Mouse (Mus musculus) cerebellum, postnatal 14 days (tissue): Measurements from ENCODE around the gene Nanp.

Source experiments
- DNase-seq, 2 experiments: peaks; one replicate each; pipeline ENCODE4 v3.0.0; 2021; ENCODE audit warnings: mixed read lengths in 2 of 2

The Nanp gene

DNA sequence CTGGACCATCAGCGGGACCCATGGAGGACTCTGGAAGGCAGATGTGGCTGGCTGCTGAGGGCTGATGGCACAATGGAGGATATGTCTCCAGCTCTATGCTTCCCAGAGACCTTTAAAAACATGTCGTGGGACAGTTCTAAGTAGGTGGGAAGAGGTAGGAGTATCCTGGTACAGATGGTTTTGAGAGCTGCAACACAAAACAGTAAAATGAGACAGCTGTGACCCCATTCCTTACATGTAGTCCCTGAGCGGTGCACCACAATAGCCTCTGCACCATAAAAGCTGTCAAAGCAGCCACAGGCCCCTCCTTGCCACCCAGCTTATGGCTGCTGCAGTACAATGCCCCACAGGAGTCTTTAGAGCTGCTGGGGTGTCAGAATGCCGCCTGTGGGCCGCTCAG is 41.6 kb downstream of the Nanp start:
- no peak for DNase-seq

GRCm38 (mm10) chr2:150995324-150995723 is 43.9 kb downstream of the Nanp start:
- DNase-seq = no peak

GRCm38 (mm10) chr2:150991050-150991449 is 48.1 kb downstream of the Nanp start:
- DNase-seq = no peak

DNA sequence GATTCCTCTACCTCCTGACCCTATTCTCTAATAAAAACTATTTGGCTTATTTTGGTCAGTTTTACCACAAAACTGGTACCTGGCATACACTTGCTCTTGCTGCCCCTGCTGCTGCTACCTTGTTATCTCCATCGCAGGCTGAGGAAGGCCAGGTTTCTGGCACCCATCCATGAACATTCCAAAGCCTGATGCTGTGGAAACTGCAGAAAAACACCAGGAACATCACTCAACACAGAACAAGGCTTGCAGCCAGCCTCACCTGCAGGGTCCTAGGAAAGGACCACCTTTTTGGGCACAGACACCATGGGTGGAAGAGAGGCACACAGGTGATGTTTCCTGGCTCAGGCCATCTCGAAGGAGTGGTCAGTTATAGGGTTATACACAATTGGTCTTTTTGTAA is 48.7 kb downstream of the Nanp start:
- no peak for DNase-seq

DNA sequence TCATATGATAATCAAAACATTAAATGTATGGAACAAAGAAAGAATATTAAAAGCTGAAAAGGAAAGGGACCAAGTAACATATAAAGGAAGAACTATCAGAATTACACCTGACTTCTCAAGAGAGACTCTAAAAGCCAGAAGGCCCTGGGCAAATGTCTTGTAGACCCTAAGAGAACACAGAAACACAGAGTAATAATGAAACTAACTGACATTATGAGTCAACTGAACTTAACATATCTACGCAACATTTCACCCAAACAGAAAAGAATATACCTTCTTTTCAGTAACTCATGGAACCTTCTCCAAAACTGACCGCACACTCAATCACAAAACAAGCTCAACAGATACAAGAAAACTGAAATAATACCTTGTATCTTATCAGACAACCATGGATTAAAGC is 53.8 kb downstream of the Nanp start:
- no peak for DNase-seq

DNA sequence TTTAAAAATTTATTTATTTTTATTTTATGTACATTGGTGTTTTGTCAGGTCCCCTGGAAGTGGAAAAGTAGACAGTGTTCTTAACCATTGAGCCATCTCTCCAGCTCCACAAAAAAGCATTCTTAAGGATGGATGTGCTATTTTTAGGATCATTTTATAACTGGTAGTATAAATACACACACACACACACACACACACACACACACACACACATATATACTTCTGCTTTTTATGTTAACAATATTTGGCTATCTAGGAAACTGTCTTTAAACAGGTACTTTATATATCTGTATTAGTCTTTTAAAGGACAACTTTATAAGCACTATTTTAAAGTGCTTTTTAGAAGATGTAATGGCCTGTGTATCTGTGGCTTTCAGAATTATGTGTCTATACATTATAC is 57.1 kb downstream of the Nanp start:
- no peak for DNase-seq

GRCm38 (mm10) chr2:150981524-150981923 is 57.7 kb downstream of the Nanp start:
- DNase-seq = no peak

GRCm38 (mm10) chr2:150979861-150980620 is 59.2 kb downstream of the Nanp start:
- no peak for DNase-seq
